Mouse (Mus musculus) 3134 (cell line): ENCODE measurements around the gene Golim4.

ENCODE experiments used
- DNase-seq: peaks from one replicate; pipeline ENCODE4 v3.0.0-alpha.2; 2011; ENCODE audit warnings: low spot score; ENCODE audit not compliant: insufficient read length; ENCODE audit errors: extremely low read depth

Gene Golim4

DNA sequence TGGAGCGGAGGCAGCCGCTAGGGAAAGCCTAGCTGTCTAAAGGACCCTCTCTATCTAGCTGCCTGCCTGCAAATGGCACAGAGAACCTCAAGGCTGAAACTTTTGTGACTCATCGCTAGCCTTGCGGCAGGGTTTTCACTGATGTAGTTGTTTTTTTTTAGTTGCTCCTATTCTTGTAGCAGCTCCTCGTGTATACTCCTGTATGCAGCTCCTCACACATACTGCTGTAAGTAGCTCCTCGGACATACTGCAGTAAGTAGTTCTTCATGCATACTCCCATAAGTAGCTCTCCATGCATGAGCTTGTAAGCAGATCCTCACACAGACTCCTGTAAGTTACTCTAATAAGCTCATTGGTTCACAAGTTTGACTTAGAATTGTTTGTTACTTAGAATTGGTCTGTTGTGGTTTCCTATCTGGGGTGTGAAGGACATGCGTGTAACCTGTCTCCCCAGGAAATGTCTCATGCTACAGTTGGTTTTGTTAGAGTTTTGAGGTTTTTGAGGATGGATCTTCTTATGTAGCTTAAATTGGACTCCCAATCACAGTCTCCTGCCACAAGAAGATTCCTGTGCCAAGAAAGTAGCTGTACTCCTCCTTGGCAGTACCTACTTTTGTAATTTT is 26.7 kb downstream of the Golim4 start:
- no peak for DNase-seq

- DNase-seq = no peak
These were observed 30.4 kb downstream of the Golim4 start for GRCm38 (mm10) chr3:75926327-75926726.

DNA sequence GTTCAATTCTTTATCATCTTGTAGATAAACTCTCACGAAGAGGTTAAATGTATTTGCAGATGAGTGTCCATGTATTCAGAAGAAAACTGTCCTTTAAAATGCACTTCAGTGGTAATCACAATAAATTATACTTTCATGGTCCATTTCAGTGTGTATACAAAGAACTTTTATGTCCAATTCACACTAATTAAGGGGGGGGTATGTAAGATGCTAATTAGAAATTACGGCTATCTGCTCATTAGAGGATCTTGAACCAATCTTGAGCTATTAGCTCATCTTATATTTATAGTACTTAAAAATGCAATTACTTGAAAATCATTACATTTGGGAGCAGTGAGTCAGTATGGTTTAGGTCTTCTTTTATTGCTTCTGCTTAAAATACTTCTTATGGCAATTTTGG is 31.6 kb downstream of the Golim4 start:
- DNase-seq = no peak

GRCm38 (mm10) chr3:75917770-75918503 is 38.8 kb downstream of the Golim4 start:
- DNase-seq = no peak

DNA sequence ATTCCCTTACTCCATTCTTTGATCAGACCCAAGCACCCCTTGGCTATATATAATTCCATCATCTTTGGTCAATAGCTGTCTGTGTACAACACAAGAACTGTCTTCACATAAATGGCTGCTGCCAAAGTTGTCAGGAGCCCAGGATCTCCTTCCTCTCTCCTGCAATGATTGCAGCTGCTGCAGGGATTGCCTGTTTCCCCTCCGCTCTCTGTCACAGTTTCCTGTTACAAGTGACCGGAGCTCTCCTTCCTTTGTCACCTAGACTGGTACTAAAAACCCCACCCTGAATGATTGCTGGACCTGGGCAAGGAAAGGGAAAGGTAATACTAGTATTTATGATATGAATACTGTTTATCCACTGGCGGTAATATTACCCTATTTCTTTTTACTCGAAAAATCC is 44.0 kb downstream of the Golim4 start:
- DNase-seq = no peak

DNA sequence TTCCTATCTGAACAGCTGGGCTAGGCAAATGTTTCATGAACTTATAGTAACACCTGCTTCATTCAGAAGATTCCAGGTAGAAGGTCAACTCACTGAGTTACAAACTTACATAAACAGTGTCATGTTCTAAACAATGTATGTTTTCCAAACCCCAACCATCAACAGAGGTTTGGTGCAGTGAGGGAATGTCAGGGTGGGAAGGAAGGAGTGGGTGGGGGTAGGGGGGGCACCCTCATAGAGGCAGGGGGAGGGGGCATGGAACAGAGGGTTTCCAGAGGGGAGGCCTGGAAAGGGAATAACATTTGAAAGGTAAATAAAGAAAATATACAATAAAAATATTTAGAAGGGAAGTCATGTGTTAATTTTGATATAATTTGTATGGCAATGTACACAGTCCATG is 46.0 kb downstream of the Golim4 start:
- no peak for DNase-seq

- peak; percentile 61 for DNase-seq
These were observed 46.5 kb downstream of the Golim4 start for GRCm38 (mm10) chr3:75910257-75910656.

DNA sequence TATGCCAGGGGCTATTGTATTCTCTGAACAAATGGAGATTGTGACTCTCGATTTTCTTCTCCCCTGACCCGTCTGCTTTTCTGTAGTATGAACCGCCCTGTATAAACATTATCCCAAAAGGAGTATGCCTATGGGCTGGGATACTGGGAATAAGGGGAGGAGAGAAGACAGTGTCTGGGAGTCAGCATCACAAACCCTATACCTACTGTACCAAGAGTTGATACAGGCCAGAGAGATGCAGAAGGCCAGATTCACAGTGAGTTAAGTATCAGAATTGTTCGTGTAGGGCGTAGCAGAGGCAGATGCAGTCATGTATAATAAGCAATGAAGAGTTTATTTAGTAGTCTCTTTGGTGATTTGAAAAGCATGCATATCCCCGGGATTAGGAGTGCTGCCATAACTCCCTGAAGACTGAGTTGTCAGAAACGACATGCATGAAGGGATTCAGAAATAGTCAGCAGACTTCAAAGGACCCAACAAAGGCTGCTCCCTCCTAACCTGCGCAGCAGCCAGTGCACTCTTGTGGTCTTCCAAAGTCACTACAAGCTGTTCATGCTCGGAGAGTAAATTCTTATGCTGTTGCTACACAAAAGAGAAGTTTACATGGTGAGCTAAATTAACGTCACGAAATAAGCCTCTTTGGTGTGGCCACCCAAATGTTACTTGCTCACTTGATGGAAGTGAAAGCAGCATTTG is 54.7 kb downstream of the Golim4 start:
- DNase-seq = no peak

DNA sequence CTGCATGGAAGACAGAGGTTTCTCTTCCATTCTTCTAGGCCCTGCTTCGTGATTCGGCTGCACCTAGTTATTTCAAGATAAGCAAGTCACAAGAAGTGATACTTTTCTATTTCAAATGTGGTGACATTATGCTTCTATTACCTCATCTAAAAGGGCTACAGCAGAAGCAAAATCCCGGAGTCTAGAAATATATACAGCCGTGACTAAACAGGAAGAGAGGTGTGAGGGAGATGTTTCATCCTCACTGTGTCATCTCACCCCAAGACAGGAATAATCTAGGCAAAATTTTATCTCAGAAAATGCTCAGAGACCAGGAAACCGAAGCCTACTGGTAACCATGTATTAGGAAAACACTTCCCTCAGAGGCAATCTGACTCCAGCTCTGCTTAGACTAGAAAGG is 61.7 kb downstream of the Golim4 start:
- no peak for DNase-seq

- peak; percentile 10 for DNase-seq
These were observed 65.2 kb downstream of the Golim4 start for GRCm38 (mm10) chr3:75891581-75891980.

GRCm38 (mm10) chr3:75889323-75889722 is 67.4 kb downstream of the Golim4 start:
- DNase-seq = no peak

DNA sequence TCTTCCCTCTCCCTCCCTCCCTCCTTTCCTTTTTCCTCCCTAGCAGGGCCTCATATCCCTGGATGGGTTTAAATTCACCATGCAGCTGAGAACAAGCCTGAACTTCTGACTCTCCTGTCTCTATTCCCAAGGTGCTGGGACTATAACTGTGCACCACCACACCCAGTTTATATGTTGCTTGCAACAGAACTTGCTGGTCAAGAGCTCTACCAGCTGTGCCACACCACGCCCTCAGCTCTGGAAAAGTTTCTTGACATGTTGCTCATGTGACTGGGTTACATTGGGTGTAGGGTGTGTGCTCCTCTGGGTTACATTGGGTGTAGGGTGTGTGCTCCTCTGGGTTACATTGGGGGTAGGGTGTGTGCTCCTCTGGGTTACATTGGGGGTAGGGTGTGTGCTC is 75.2 kb downstream of the Golim4 start:
- DNase-seq = no peak

GRCm38 (mm10) chr3:75879269-75879668 is 77.5 kb downstream of the Golim4 start:
- no peak for DNase-seq

GRCm38 (mm10) chr3:75868886-75869285 is 87.9 kb downstream of the Golim4 start:
- no peak for DNase-seq

- DNase-seq = no peak
These were observed 92.5 kb downstream of the Golim4 start for GRCm38 (mm10) chr3:75864203-75864602.

DNA sequence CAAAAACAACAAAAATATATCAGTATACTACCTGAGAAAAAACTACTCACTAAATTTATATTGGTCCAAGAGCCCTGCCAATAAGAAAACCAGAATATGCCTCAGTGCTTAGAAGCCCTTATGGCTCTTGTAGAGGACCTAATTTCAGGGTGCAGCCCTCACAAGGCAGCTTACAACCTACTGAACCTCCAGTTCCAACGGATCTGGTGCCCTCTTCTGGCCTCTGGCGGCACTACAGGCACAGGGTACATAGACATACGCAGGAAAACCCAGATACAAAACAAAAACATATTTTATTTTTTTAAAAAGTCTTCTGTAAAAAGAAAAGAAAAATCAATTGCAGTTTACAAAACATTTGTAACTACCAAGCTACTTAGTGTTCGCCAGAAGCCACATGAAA is 95.1 kb downstream of the Golim4 start:
- DNase-seq = no peak

DNA sequence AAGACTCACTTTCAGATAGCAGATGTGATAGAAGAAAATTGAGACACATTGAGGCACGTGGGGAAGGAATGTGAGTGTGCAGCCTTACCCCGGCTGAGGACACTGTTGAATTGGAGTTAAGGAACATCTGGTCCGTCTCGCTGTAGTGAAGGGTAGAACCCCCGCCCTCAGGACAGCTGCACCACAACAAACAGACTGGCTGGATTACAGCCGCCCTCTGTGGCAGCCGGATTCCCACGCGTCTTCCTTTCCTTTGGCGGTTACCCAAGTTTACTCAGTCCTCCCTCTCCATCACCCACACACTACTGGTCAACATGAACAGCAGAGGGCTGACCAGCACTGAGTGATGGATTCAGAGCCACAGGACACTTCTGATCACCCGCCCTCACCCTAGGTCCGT is 96.0 kb downstream of the Golim4 start:
- no peak for DNase-seq

DNA sequence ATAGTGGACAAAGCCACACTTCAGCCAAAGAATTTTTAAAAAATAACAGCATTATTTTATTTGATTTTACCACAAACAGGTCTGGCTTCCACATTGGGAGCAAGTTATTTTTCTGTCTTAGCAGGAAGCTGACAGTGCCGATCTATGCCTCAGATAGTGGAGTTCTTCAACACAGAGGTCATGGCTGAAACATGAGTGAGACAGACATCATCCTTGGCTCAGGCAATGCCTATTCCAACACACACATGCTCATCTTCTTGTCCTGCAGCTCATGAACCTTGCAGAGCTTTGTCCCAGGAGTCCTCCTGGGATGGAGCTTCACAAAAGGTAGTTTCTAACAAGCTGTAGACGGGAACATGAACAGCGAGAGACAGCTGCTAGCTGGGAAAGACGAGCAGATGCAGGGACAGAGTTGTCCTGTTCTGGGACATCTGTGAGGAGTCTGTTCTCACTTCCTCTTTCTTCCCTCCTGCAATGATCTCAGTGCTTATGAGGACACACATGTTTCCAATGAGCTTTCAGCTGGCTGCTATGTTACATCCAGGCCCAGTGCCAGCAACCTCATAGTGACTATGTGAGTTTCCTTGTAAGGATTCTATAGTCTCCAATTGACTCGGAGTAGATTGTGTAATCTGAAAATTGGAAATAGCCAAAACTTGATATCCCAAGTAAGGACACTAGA is 121.3 kb downstream of the Golim4 start:
- DNase-seq = no peak

DNA sequence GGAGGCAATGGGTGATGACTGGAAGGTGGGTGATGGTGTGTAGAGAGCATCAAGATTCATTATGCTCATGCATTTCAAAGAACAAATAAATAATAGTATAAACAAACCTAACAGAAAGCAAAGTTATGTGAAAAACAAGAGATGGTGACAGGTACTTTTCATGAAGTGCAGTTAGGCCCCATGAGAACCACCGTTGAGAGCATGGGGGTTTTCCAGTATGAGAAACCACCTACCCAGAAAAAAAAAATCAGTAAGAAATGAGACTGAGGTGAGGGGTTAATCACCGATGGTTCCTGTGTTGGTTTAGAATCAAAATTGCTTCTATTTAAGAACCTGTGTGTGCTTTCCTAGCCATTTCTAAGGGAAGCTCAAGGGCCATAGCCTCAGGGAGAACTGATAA is 121.9 kb downstream of the Golim4 start:
- DNase-seq = no peak
